Mouse (Mus musculus): Measurements from ENCODE around the gene Cadm4.
A peak's percentile ranks its signal among the peaks of the same experiment; 100 is the strongest.

Gene Cadm4

DNA sequence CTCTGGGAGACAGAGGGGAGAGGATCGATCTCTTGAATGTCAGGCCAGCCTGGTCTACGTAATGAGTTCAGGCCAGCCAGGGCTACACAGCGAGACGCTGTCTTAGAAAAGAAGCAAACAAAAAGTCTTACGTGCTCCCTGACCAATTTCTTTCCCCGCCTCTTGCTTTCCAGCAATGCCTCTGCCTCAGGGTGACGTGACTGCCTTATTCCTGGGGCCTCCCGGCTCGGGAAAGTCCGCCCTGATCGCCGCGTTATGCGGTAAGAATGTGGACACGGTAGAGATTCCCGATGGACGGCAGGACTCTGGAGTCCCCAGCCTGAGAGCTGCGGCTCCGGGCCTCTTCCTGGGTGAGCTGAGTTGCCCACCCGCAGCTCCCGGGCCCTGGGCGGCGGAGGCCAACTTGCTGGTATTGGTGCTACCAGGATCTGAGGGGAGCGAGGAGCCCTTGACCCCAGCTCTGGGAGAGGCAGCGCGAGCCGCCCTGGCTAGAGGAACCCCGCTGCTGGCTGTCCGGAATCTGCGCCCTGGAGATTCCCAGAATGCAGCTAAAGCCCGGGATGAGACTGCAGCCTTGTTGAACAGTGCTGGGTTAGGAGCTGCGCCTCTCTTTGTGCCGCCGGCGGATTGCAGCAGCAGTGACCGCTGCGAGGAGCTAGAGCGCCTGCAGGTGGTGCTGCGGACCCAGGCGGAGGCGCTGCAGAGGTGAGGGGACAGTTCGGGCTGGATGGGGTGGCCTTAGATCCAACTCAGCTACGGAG, 49.6 kb downstream of the Cadm4 start:
- peak; percentile 54 for DNase-seq (ENCODE audit: low spot score)

DNA sequence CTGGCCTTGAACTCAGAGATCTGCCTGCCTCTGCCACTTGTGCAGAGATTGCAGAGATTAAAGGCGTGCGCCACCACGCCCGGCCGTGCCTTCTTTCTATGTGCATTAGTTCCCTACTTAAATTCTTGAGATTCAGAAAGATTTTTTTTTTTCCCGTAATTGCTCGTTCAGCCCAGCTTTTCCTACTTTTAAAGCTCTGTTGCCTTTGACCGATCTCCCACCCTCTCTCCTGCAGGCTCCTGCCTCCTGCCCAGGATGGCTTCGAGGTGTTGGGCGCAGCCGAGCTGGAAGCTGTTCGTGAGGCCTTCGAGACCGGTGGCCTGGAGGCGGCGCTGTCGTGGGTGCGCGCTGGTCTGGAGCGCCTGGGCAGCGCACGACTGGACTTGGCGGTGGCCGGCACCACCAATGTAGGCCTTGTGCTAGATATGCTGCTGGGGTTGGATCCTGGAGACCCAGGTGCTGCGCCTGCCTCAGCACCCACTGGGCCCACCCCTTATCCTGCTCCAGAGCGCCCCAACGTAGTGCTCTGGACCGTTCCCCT, 51.3 kb downstream of the Cadm4 start:
- DNase-seq (ENCODE audit: low spot score): no peak

DNA sequence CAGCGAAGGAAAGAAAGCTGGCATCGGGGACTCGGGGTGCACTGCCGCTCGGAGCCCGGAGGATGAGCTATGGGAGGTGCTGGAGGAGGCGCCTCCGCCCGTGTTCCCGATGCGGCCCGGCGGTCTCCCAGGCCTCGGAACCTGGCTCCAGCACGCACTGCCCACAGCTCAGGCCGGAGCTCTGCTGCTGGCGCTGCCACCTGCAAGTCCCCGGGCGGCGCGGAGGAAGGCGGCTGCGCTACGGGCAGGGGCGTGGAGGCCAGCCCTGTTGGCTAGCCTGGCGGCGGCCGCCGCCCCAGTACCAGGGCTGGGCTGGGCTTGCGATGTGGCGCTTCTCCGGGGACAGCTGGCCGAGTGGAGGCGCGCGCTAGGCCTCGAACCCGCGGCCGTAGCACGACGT, 52.0 kb downstream of the Cadm4 start:
- DNase-seq (ENCODE audit: low spot score): no peak

DNA sequence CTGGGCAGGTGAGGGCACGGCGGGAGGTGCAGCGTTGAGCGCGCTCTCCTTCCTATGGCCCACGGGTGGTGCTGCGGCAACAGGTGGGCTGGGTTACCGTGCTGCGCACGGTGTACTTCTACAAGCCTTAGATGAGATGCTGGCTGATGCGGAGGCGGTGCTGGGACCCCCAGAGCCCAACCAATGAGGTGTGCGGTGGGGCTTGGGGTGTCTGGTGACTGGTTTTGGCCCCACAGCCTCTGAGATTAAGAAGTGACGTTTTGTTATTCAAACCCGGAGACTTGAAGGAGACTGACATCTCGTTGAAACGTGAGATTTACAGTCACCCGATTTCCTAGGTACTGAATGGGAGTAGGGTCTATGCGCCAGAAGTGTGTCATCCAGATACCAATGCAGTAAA, 52.5 kb downstream of the Cadm4 start:
- DNase-seq (ENCODE audit: low spot score): no peak

DNA sequence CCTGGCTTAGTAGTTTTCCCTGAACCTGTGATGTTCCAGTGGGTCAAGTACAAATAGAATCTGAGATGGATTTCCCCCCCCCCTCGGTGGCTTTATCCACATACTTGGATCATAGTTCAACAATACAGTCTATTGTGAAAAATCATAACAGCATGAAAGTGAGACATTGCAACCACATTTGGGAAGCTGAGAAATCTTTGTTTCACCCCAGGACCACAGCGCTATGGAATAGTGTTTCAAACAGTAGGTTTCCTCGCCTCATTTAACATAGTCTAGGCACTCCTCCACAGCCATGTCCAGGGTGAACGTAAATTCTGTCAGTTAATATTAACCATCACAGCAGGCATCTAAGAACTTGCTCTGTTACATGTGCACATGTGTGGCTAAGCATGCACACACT, 55.3 kb downstream of the Cadm4 start:
- DNase-seq (ENCODE audit: low spot score): no peak

DNA sequence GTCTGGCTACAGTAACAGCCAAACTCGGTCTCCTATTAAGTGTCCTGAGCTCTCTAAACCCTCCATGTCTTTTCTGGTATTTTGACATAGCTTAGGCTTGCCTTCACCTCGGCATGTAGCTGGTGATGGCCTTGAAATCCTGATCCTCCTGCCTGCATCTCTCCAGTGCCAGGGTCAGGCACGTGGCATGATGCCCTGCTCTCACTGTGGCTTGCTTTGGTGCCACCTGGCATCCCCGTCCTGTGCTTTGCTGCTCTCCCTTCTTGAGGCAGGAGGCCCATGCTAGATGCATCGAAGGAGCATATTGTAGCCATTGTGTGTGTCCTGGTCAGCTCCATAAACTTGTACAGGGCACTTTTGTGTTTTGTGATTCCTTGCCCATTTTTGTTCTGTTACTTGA, 55.8 kb downstream of the Cadm4 start:
- no peak for DNase-seq (ENCODE audit: low spot score)

DNA sequence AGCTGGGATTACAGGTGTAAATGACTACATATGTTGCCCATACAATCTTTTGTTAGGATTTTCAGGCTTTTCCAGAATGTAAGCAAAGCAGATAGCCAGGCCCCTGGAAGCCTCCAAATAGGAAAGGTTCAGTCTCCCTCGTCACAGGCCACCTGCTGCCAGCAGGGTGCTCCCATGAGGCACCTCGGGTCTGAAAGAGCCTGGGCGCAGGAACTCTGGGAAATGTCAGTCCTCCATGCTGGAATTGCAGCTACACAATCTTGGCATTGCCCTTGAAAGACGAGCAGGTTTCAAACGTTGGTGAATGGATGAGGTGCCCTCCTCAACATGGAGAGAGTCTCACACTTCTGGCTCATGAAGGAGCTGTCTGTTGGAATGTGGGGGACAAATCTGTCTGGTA, 56.3 kb downstream of the Cadm4 start:
- no peak for DNase-seq (ENCODE audit: low spot score)

DNA sequence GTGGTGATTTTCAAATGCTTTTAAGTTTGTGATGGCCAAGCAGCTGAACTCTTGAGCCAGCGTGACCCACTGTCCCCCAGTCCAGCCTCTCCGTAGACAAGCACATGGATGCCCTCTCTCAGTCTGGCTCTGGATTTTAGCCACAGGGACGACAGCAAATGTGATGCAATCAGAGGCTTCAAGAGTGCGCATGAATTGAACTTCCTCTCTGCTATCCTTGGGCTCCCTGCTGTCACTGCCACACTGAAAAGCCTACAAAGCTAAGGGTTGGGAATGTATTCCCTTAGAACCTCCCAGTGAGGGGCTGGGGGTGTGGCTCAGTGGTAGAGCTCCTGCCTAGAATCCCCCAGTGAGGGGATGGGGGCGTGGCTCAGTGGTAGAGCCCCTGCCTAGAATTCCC, 56.9 kb downstream of the Cadm4 start:
- DNase-seq (ENCODE audit: low spot score): no peak

DNA sequence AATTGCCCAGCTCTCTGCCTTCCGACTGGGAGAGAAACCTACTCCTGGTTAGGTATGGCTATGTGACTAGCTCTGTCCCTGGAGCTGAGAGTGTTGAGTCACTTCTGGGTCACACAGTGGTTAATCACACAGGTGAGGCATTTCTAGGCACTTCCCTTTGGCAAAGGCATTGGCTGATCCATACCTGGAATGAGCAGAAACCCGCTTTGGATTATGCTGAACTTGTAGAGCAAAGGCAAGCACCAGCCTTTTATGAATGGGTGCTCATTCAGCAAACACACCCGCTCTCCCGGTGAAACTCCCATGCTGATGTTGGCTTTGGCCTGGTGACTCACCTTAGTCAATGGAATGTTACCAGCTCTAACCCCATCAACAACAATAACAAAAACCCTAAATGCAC, 57.9 kb downstream of the Cadm4 start:
- no peak for DNase-seq (ENCODE audit: low spot score)

DNA sequence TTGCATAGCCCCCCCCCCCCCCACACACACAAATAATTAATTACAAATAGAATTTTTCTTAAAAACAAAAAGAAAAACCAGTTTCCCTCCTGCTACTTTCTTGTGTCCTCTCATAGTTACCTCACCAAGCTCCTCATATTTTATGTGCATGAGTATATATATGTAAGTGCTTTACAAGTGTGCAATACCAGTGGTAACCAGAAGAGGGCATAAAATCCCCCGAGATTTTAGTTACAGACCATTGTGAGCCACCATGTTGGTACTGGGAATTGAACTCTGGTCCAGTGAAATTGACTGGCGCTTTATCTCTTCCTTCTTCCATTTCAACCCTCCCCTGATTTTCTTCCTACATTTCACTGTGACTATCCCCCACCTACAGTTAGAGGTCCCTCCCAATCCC, 62.7 kb downstream of the Cadm4 start:
- no peak for DNase-seq (ENCODE audit: low spot score)

DNA sequence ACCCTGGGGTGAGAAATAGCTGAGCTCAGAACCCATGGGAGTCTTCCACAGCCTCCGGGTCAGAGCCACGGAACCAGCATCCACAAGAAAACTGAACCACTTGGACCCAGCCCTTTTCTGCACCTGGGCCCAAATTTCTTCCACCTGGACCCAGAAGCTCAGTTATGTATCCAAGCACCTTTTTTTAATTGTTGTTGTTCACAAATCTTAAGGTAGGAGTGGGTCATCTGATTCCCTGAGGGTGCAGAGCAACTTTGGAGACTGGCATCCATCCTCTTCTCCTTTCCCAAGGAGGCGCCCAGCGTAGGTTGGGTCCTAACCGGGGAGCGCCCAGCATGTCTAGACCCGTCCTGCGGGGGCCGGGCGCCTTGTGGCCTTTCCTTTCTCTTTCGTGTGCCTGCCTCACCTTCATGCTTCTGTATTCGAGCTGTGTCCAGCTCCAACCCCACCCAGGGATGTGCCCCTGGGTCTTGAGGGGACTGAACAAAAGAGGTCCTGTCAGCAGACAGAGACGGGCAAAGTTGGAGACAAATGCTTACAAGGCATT, 64.3 kb downstream of the Cadm4 start, which contains the start of the genes Pinlyp and Xrcc1:
Gene Pinlyp (minus strand): TSS at position 51 of the 547 bp plus-strand sequence.
Gene Xrcc1 (plus strand): TSS at position 222 of the 547 bp plus-strand sequence.
- DNase-seq (ENCODE audit: low spot score): no peak

DNA sequence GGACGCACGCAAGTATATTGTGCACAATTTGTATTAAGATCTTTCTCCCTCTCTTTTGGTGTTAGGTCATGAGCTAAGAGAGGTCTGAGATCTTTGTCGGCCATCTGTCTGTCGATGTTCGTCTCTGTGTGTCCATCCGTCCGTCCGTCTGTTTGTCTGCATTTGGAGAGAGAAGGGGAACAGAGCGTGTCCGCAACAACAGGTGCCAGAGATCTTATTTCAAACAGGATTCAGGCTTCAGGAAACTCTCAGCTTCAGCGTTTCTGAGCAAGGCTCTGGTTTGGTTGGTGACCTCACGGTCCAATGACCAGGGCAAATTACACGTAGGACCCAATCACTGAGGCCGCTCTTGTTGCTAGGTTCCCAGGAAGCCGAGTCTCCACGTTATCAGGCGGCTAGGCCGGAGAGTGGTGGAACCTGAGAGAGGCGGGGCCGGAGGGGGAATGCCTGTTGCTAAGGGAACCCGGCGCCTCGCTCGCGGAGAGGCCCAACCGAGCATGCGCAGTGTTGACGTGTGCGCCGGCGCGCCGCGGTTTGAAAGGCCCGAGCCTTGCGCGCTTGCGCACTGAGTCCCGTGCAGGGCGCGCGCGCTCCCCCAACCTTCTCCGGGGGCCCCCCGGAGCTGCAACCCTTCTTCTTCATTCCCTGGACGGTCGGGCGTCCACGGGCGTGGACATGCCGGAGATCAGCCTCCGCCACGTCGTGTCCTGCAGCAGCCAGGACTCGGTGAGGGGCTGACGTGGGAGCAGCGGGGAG, 65.0 kb downstream of the Cadm4 start:
- peak; percentile 99 for DNase-seq (ENCODE audit: low spot score)

DNA sequence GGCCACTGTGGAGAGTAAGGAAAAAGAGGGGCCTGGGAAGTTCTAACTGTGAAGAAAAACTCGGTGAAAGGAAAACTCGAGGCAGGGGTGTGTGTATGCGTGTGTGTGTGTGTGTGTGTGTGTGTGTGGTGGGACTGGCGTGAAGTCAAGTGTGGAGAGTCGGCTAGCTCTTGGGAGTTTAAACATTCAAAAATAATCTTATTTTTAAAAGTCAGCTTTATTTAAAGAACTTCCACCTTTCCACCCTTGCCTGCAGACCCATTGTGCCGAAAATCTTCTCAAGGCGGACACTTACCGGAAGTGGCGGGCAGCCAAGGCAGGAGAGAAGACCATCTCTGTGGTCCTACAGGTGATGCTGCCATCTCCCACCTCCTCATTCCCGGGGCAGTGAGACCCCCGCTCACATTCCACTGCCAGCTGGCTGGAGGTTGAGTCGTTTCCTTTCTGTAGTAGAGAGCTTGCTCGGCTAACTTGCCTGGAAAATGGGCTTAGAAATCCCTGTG, 65.8 kb downstream of the Cadm4 start:
- DNase-seq (ENCODE audit: low spot score): no peak

DNA sequence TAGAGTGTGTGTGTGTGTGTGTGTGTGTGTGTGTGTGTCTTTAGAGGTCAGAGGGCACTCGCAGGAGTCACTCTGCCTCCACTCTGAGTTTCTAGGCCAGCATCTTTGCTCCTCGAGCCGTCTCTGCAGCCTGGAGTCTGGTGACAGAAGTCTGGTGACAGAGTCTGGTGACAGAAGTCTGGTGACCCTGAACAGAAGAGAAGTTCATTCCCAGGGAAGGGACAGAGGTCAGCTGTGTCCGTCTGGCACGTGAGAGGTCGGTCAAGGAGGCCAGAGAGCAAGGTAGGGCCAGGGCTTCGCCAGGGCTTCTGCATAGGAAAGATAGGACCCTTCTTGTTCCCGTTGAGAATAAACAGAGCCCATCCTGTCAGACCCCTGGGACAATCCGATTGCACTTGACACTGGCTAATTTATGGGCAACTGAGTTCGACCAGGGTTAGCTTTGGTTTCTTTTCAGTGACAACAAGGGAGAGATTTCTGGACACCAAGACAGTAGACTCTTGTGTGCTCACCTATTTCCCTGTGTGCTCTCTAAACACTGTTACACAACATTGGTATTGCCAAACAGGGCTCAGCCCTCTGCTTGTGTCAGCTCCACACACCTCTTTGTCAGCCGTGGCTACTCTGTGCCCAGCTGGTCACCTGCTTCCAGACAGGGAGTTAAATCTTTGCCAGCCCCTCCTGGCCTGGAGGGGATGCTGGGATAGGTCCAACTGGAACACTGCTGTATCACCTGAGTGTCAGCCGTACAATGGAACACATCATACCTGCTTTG, 70.3 kb downstream of the Cadm4 start:
- no peak for DNase-seq (ENCODE audit: low spot score)

All from ovary, adult 18-20 months (tissue).